30 mouse cellular contexts compared by ENCODE assay signal in genomic region chr16:33026357-33026756, GRCm38 (mm10). TPM values are rescaled to one million over a fixed set of nuclear protein-coding genes. Genes with fewer than 3 reads are reported as not detected.
DNase-seq lines count a peak whose midpoint lies in the region; ATAC-seq and TF ChIP-seq lines count a peak whose summit lies in the region.
"Had no signal": no experiment of that assay in that cellular context is flagged by ENCODE, and none has a peak within 500 bp of the region (broad histone marks: within the 10 kb centered on the region; RNA-seq: fewer than 3 reads in every experiment).

No protein-coding gene starts in this region.

- no peak for TF ChIP-seq POLR2A in heart, adult 2 months (IDR thresholded peaks at IDR 0.05; ENCODE audit: insufficient read depth, low read depth, low read length)

- H3K9ac ChIP-seq in hindbrain, embryonic 12.5 days: no peak overlapping the region
- no peak overlapping the region for H3K9ac ChIP-seq in heart, adult 2 months (ENCODE audit: low read depth, low read length)
- H3K9ac ChIP-seq: embryonic facial prominence, embryonic 12.5 days; liver, embryonic 12.5 days; liver, postnatal 0 days; midbrain, embryonic 15.5 days had no signal

- no peak overlapping the region for H3K27ac ChIP-seq in hindbrain, embryonic 12.5 days
- no peak overlapping the region for H3K27ac ChIP-seq in heart, adult 2 months
- H3K27ac ChIP-seq: embryonic facial prominence, embryonic 12.5 days; forebrain, embryonic 10.5 days; hindbrain, embryonic 10.5 days; layer of hippocampus, adult 2 months; liver, embryonic 12.5 days; midbrain, embryonic 10.5 days; midbrain, embryonic 15.5 days; stomach, postnatal 0 days had no signal

- TF ChIP-seq CTCF in heart, adult 2 months (IDR thresholded peaks at IDR 0.05): no peak

- no peak overlapping the region for H3K4me2 ChIP-seq in hindbrain, embryonic 12.5 days (replicated peaks)
- H3K4me2 ChIP-seq: embryonic facial prominence, embryonic 12.5 days; liver, embryonic 12.5 days; midbrain, embryonic 15.5 days had no signal

- no peaks in the 10 kb centered on the region for H3K4me1 ChIP-seq in hindbrain, embryonic 12.5 days
- H3K4me1 ChIP-seq in heart, adult 2 months (ENCODE audit: control insufficient read depth, insufficient read depth, low read length): no peaks in the 10 kb centered on the region
- H3K4me1 ChIP-seq: embryonic facial prominence, embryonic 12.5 days; forebrain, embryonic 10.5 days; hindbrain, embryonic 10.5 days; liver, embryonic 12.5 days; midbrain, embryonic 10.5 days; midbrain, embryonic 15.5 days had no signal

- ATAC-seq in hindbrain, embryonic 12.5 days (ENCODE audit: low FRiP score): no peak
- ATAC-seq: activated CD4-positive, CD25-positive, alpha-beta regulatory T cell, adult 4 months; forebrain, embryonic 16.5 days; hindbrain, embryonic 16.5 days; liver, embryonic 12.5 days; liver, postnatal 0 days; lung, postnatal 0 days; midbrain, embryonic 15.5 days had no signal

- H3K27me3 ChIP-seq in hindbrain, embryonic 12.5 days: no peaks in the 10 kb centered on the region
- no peaks in the 10 kb centered on the region for H3K27me3 ChIP-seq in heart, adult 2 months (ENCODE audit: control insufficient read depth, insufficient read depth, low read length)
- H3K27me3 ChIP-seq: embryonic facial prominence, embryonic 12.5 days; liver, embryonic 12.5 days; midbrain, embryonic 15.5 days had no signal

- intact Hi-C loops in heart, adult 2 months (cut with DNase I): loop anchor here (10.0 kb wide), 1 partner anchor 312 kb away; no protein-coding TSS in a partner anchor

- H3K4me3 ChIP-seq in hindbrain, embryonic 12.5 days: no peak overlapping the region
- H3K4me3 ChIP-seq in heart, adult 2 months: no peak overlapping the region
- H3K4me3 ChIP-seq: embryonic facial prominence, embryonic 12.5 days; forebrain, embryonic 10.5 days; hindbrain, embryonic 10.5 days; layer of hippocampus, adult 2 months; liver, embryonic 12.5 days; midbrain, embryonic 10.5 days; midbrain, embryonic 15.5 days had no signal

- TF ChIP-seq EP300 in heart, adult 2 months (IDR thresholded peaks at IDR 0.05; ENCODE audit: insufficient read depth, low read depth, low read length): no peak

- H3K9me3 ChIP-seq in hindbrain, embryonic 12.5 days (replicated peaks): no peaks in the 10 kb centered on the region
- H3K9me3 ChIP-seq: embryonic facial prominence, embryonic 12.5 days; forebrain, embryonic 10.5 days; hindbrain, embryonic 10.5 days; liver, embryonic 12.5 days; midbrain, embryonic 10.5 days; midbrain, embryonic 15.5 days had no signal

- 83% methylated on average over 7 of the region's 7 CpGs for WGBS in hindbrain, embryonic 12.5 days
- WGBS in heart, adult 2 months: 63% methylated on average over 7 of the region's 7 CpGs

- H3K79me2 ChIP-seq in heart, adult 2 months (replicated peaks; ENCODE audit: control insufficient read depth, insufficient read depth, low read length): no peaks in the 10 kb centered on the region

- no peaks in the 10 kb centered on the region for H3K36me3 ChIP-seq in hindbrain, embryonic 12.5 days
- no peaks in the 10 kb centered on the region for H3K36me3 ChIP-seq in heart, adult 2 months (ENCODE audit: control insufficient read depth, insufficient read depth, low read length)
- H3K36me3 ChIP-seq: embryonic facial prominence, embryonic 12.5 days; forebrain, embryonic 10.5 days; hindbrain, embryonic 10.5 days; liver, embryonic 12.5 days; midbrain, embryonic 10.5 days; midbrain, embryonic 15.5 days had no signal

- peak; percentile 26 for DNase-seq in right cerebral cortex, adult 18-20 months
- DNase-seq in right cerebral cortex, adult 2 months (ENCODE audit: low spot score in 2 of 2): no peak
- peak; percentile 8 for DNase-seq in CD4-positive helper T cell, adult 2 months (ENCODE audit: low read depth, low spot score)
- peak; percentile 29 for DNase-seq in brain, adult 2 months (ENCODE audit: low read depth, low spot score)
- DNase-seq in thymus, postnatal 25 days: peak; percentile 20
- DNase-seq in heart, adult 2 months: no peak
- DNase-seq: adrenal gland, adult 2 months; cerebellum, adult 9-10 months; cerebellum, postnatal 36 days; embryo, embryonic 11 days; gastrocnemius, postnatal 10 days; heart, postnatal 14 days; kidney, adult 2 months; kidney, postnatal 36 days; left cerebral cortex, postnatal 4 days; liver, postnatal 0 days; lung, postnatal 4 days had no signal

RNA-seq across cellular contexts. Expression of gene Iqcg, which starts 29.7 kb away (rescaled TPM):
- 6.5 and 6.9 TPM in 2 replicates for polyA plus RNA-seq in hindbrain, embryonic 12.5 days (2016; fragmentation: Nextera tagmentation; extraction: Ambion mirVana)
- under 1 TPM; 0.57 to 0.84 TPM for total RNA-seq in heart, adult 2 months (2021)
- 0.09 and 0.25 TPM in 2 replicates for polyA plus RNA-seq in heart, adult 2 months (2012; rRNA removed)

RNA-seq across cellular contexts. Expression of gene Rpl35a, which starts 29.9 kb away (rescaled TPM):
- 568 and 650 TPM in 2 replicates for polyA plus RNA-seq in hindbrain, embryonic 12.5 days (2016; fragmentation: Nextera tagmentation; extraction: Ambion mirVana)
- total RNA-seq in heart, adult 2 months (2021): 100 to 1,000 TPM; 298 to 319 TPM
- 167 and 313 TPM in 2 replicates for polyA plus RNA-seq in heart, adult 2 months (2012; rRNA removed)

RNA-seq across cellular contexts. Expression of gene Lmln, which starts 36.0 kb away (rescaled TPM):
- polyA plus RNA-seq in hindbrain, embryonic 12.5 days (2016; fragmentation: Nextera tagmentation; extraction: Ambion mirVana): 3.0 and 3.4 TPM in 2 replicates
- total RNA-seq in heart, adult 2 months (2021): 1 to 10 TPM; 1.9 to 2.0 TPM
- polyA plus RNA-seq in heart, adult 2 months (2012; rRNA removed): 1.1 and 1.8 TPM in 2 replicates

Comparison
In these comparisons a context has a peak if more than half of its experiments do, and no peak if none do; other contexts are left out.
1. DNase-seq: peak in right cerebral cortex, adult 18-20 months (single experiment), CD4-positive helper T cell, adult 2 months (single experiment), brain, adult 2 months (single experiment) and thymus, postnatal 25 days (single experiment); none in right cerebral cortex, adult 2 months (0 of 2) and heart, adult 2 months (0 of 2).